ENCODE assay signal across 14 mouse cellular contexts in genomic region chr12:36136285-36136684, GRCm38 (mm10). TPM values are rescaled to one million over a fixed set of nuclear protein-coding genes. Genes with fewer than 3 reads are reported as not detected.
DNase-seq lines count a peak whose midpoint lies in the region; ATAC-seq and TF ChIP-seq lines count a peak whose summit lies in the region.
"Had no signal": no experiment of that assay in that cellular context is flagged by ENCODE, and none has a peak within 500 bp of the region (broad histone marks: within the 10 kb centered on the region; RNA-seq: fewer than 3 reads in every experiment).

No protein-coding gene starts in this region.

- H3K27ac ChIP-seq in gastrocnemius, adult 2 months: peak overlapping the region; percentile 90; the same call in 1 of the 2 replicates
- H3K27ac ChIP-seq in spleen, adult 2 months (ENCODE audit: insufficient read depth, low read length): peak overlapping the region; percentile 37; the same call in 1 of the 2 replicates
- no peak overlapping the region for H3K27ac ChIP-seq in liver, embryonic 12.5 days
- H3K27ac ChIP-seq in forebrain, embryonic 12.5 days: no peak overlapping the region
- H3K27ac ChIP-seq: liver, embryonic 13.5 days had no signal

- TF ChIP-seq POLR2A in spleen, adult 2 months (IDR thresholded peaks at IDR 0.05; ENCODE audit: low read depth, low read length): no peak

- DNase-seq in gastrocnemius, adult 2 months: no peak
- no peak for DNase-seq in gastrocnemius, adult 18-20 months (ENCODE audit: low spot score)
- peak; percentile 32 to 45 for DNase-seq in spleen, adult 2 months (ENCODE audit: low read depth in 1 of 2, low spot score in 2 of 2)
- DNase-seq in spleen, postnatal 14 days (ENCODE audit: low spot score in 2 of 2): no peak
- peak; percentile 81 for DNase-seq in naive thymus-derived CD4-positive, alpha-beta T cell, adult 2 months (ENCODE audit: low read depth)
- DNase-seq in thymus, postnatal 4 days: peak; percentile 58
- DNase-seq: heart, adult 2 months; kidney, postnatal 10 days; liver, embryonic 13.5 days had no signal

- intact Hi-C loops in gastrocnemius, adult 2 months (cut with DNase I): no loop called here

- WGBS in spleen, adult 2 months: 23% methylated on average over 8 of the region's 8 CpGs
- WGBS in liver, embryonic 12.5 days (ENCODE audit: insufficient replicate concordance): 47% methylated on average over 8 of the region's 8 CpGs
- 98% methylated on average over 8 of the region's 8 CpGs for WGBS in forebrain, embryonic 12.5 days

- H3K27me3 ChIP-seq in spleen, adult 2 months (ENCODE audit: control insufficient read depth, insufficient read depth, low read length): no peaks in the 10 kb centered on the region
- H3K27me3 ChIP-seq in liver, embryonic 12.5 days (replicated peaks): no peaks in the 10 kb centered on the region
- no peaks in the 10 kb centered on the region for H3K27me3 ChIP-seq in forebrain, embryonic 12.5 days
- H3K27me3 ChIP-seq: liver, embryonic 13.5 days had no signal

- peaks cover 2% of the 10 kb centered on the region; the same call in 1 of the 2 replicates for H3K4me1 ChIP-seq in spleen, adult 2 months (ENCODE audit: control insufficient read depth, insufficient read depth, insufficient read length)
- H3K4me1 ChIP-seq in liver, embryonic 12.5 days: 0 out of 2 replicates have a peak, but pooled peaks cover 8% of the 10 kb centered on the region
- H3K4me1 ChIP-seq in forebrain, embryonic 12.5 days: no peaks in the 10 kb centered on the region
- H3K4me1 ChIP-seq: liver, embryonic 13.5 days had no signal

- peaks cover 2% of the 10 kb centered on the region; the same call in 1 of the 2 replicates for H3K36me3 ChIP-seq in spleen, adult 2 months (ENCODE audit: control insufficient read depth, insufficient read depth, low read length)
- peaks cover 48% of the 10 kb centered on the region for H3K36me3 ChIP-seq in liver, embryonic 12.5 days
- H3K36me3 ChIP-seq in forebrain, embryonic 12.5 days (replicated peaks): peaks cover 44% of the 10 kb centered on the region
- H3K36me3 ChIP-seq: liver, embryonic 13.5 days had no signal

- ATAC-seq in liver, embryonic 12.5 days: no peak
- no peak for ATAC-seq in forebrain, embryonic 12.5 days (ENCODE audit: low FRiP score)
- ATAC-seq: lung, postnatal 0 days had no signal

- no peak for TF ChIP-seq CTCF in gastrocnemius, adult 2 months (IDR thresholded peaks at IDR 0.05)
- no peak for TF ChIP-seq CTCF in spleen, adult 2 months (IDR thresholded peaks at IDR 0.05; ENCODE audit: extremely low read depth, insufficient read depth, insufficient read length, insufficient replicate concordance)

- H3K9me3 ChIP-seq in liver, embryonic 12.5 days (replicated peaks): no peaks in the 10 kb centered on the region
- H3K9me3 ChIP-seq in forebrain, embryonic 12.5 days: no peaks in the 10 kb centered on the region
- H3K9me3 ChIP-seq: G1E; liver, embryonic 13.5 days had no signal

- no peak overlapping the region for H3K4me3 ChIP-seq in gastrocnemius, adult 2 months
- no peak overlapping the region for H3K4me3 ChIP-seq in spleen, adult 2 months (ENCODE audit: extremely low read depth, insufficient read depth, insufficient read length)
- H3K4me3 ChIP-seq in liver, embryonic 12.5 days: no peak overlapping the region
- H3K4me3 ChIP-seq in forebrain, embryonic 12.5 days (replicated peaks): no peak overlapping the region
- H3K4me3 ChIP-seq: heart, adult 2 months; liver, embryonic 13.5 days had no signal

- H3K4me2 ChIP-seq in liver, embryonic 12.5 days: no peak overlapping the region
- H3K4me2 ChIP-seq in forebrain, embryonic 12.5 days: no peak overlapping the region
- H3K4me2 ChIP-seq: liver, embryonic 13.5 days; midbrain, embryonic 11.5 days had no signal

- no peak overlapping the region for H3K9ac ChIP-seq in liver, embryonic 12.5 days
- H3K9ac ChIP-seq in forebrain, embryonic 12.5 days: no peak overlapping the region
- H3K9ac ChIP-seq: liver, embryonic 13.5 days had no signal

RNA-seq across cellular contexts. Expression of gene Ankmy2, which starts 20.6 kb away (rescaled TPM):
- 1 to 10 TPM; 5.1 to 6.5 TPM for total RNA-seq in gastrocnemius, adult 2 months (2021)
- total RNA-seq in gastrocnemius, adult 18-20 months (2021): 1 to 10 TPM; 5.3 to 5.4 TPM
- 3.6 and 4.2 TPM in 2 replicates for polyA plus RNA-seq in spleen, adult 2 months (2012; rRNA removed)
- polyA plus RNA-seq in liver, embryonic 12.5 days (2016; fragmentation: Nextera tagmentation; extraction: Ambion mirVana): 12.7 and 13.6 TPM in 2 replicates
- polyA plus RNA-seq in forebrain, embryonic 12.5 days (2016; fragmentation: Nextera tagmentation; extraction: Ambion mirVana): 32.1 and 34.2 TPM in 2 replicates

RNA-seq across cellular contexts. Expression of gene Bzw2, which starts 21.6 kb away (rescaled TPM):
- total RNA-seq in gastrocnemius, adult 2 months (2021): 100 to 1,000 TPM; 107 to 130 TPM
- 100 to 1,000 TPM; 105 to 125 TPM for total RNA-seq in gastrocnemius, adult 18-20 months (2021)
- 8.2 and 12.1 TPM in 2 replicates for polyA plus RNA-seq in spleen, adult 2 months (2012; rRNA removed)
- 99.4 and 103 TPM in 2 replicates for polyA plus RNA-seq in liver, embryonic 12.5 days (2016; fragmentation: Nextera tagmentation; extraction: Ambion mirVana)
- 309 and 332 TPM in 2 replicates for polyA plus RNA-seq in forebrain, embryonic 12.5 days (2016; fragmentation: Nextera tagmentation; extraction: Ambion mirVana)

Comparison
In these comparisons a context has a peak if more than half of its experiments do, and no peak if none do; other contexts are left out.
1. DNase-seq: peak in spleen, adult 2 months (2 of 2), naive thymus-derived CD4-positive, alpha-beta T cell, adult 2 months (single experiment) and thymus, postnatal 4 days (single experiment); none in gastrocnemius, adult 2 months (single experiment), gastrocnemius, adult 18-20 months (single experiment) and spleen, postnatal 14 days (0 of 2).
2. H3K27ac ChIP-seq: peak in gastrocnemius, adult 2 months (single experiment) and spleen, adult 2 months (single experiment); none in liver, embryonic 12.5 days (single experiment) and forebrain, embryonic 12.5 days (single experiment).